Mouse (Mus musculus) hindlimb bud, embryonic 11.5 days (tissue): ENCODE measurements around the gene Nat8f2.
"Not testable (repeated sequence)": the region's sequence is repeated elsewhere in the genome, so short reads cannot be mapped to it uniquely, and the experiment has no call there.

Experiments
- DNase-seq: peaks from one replicate; pipeline ENCODE4 v3.0.0-alpha.2; 2012; ENCODE audit warnings: low read depth, low spot score; ENCODE audit errors: extremely low spot score

Nat8f2 gene

GRCm38 (mm10) chr6:85869006-85869405, at the start of gene Nat8f2:
TSS of gene Nat8f2 (minus strand) at chr6:85869158.
- not testable (repeated sequence) for DNase-seq

GRCm38 (mm10) chr6:85918341-85918740, 49.4 kb upstream of the Nat8f2 start:
- not testable (repeated sequence) for DNase-seq

GRCm38 (mm10) chr6:85916596-85916995, 47.6 kb upstream of the Nat8f2 start:
- no peak for DNase-seq

GRCm38 (mm10) chr6:85915539-85916513, 46.9 kb upstream of the Nat8f2 start, which contains the start of gene Nat8f1:
TSS of gene Nat8f1 (minus strand) at chr6:85915687.
- DNase-seq: peak; percentile 67

GRCm38 (mm10) chr6:85915141-85915538, 46.2 kb upstream of the Nat8f2 start:
- DNase-seq: no peak

GRCm38 (mm10) chr6:85911587-85911986, 42.6 kb upstream of the Nat8f2 start, which contains the start of gene Tprkb:
TSS of gene Tprkb (plus strand) at chr6:85911865.
- no peak for DNase-seq

GRCm38 (mm10) chr6:85909704-85910103, 40.7 kb upstream of the Nat8f2 start:
- no peak for DNase-seq

- no peak for DNase-seq
Measured at GRCm38 (mm10) chr6:85908341-85908740, 39.4 kb upstream of the Nat8f2 start.

- DNase-seq: not testable (repeated sequence)
Measured at GRCm38 (mm10) chr6:85906911-85907351, 38.0 kb upstream of the Nat8f2 start.

- not testable (repeated sequence) for DNase-seq
Measured at GRCm38 (mm10) chr6:85904642-85905061, 35.7 kb upstream of the Nat8f2 start, which contains the start of gene Nat8f4. TSS of gene Nat8f4 (minus strand) at chr6:85904884.

GRCm38 (mm10) chr6:85902303-85902702, 33.3 kb upstream of the Nat8f2 start:
- no peak for DNase-seq

- not testable (repeated sequence) for DNase-seq
Measured at GRCm38 (mm10) chr6:85898596-85899475, 29.9 kb upstream of the Nat8f2 start.

GRCm38 (mm10) chr6:85895061-85895648, 26.2 kb upstream of the Nat8f2 start:
- DNase-seq: not testable (repeated sequence)

- no peak for DNase-seq
Measured at GRCm38 (mm10) chr6:85888961-85889360, 20.0 kb upstream of the Nat8f2 start.

- DNase-seq: no peak
Measured at GRCm38 (mm10) chr6:85884311-85884710, 15.4 kb upstream of the Nat8f2 start.

GRCm38 (mm10) chr6:85883246-85883645, 14.3 kb upstream of the Nat8f2 start:
- DNase-seq: not testable (repeated sequence)

- no peak for DNase-seq
Measured at GRCm38 (mm10) chr6:85867726-85868690, 950 bp downstream of the Nat8f2 start.

GRCm38 (mm10) chr6:85866995-85867394, 2.0 kb downstream of the Nat8f2 start:
- DNase-seq: not testable (repeated sequence)

GRCm38 (mm10) chr6:85866166-85866565, 2.8 kb downstream of the Nat8f2 start:
- DNase-seq: not testable (repeated sequence)
